Mouse (Mus musculus): ENCODE measurements around the gene Wwc2.

Wwc2 gene

GRCm38 (mm10) chr8:47939217-47939616, 51.5 kb downstream of the Wwc2 start:
- no peak for DNase-seq

- no peak for DNase-seq
These were observed 54.3 kb downstream of the Wwc2 start for GRCm38 (mm10) chr8:47936386-47936785.

DNA sequence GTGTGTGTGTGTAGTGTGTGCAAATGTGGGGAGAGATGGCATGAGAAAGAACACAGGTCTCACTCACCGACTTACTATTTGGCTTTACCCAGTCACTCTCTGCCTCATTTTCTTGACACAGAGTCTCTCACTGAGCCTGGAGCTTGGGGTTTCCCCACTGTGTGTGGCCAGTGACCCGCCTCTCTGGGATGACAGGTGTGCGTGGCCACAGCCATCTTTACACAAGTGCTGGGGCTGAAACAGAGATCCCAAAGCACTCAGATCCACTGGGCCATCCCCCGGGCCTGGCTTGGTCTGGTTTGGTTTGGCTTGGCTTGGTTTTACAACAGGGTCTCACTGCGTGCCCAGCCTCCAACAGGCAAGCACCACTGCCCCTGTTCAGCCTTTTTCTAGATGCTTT, 55.3 kb downstream of the Wwc2 start:
- no peak for DNase-seq

- no peak for DNase-seq
These were observed 57.6 kb downstream of the Wwc2 start for GRCm38 (mm10) chr8:47933087-47933486.

- peak; percentile 27 to 52 for DNase-seq
These were observed 58.5 kb downstream of the Wwc2 start for GRCm38 (mm10) chr8:47932028-47932790.

DNA sequence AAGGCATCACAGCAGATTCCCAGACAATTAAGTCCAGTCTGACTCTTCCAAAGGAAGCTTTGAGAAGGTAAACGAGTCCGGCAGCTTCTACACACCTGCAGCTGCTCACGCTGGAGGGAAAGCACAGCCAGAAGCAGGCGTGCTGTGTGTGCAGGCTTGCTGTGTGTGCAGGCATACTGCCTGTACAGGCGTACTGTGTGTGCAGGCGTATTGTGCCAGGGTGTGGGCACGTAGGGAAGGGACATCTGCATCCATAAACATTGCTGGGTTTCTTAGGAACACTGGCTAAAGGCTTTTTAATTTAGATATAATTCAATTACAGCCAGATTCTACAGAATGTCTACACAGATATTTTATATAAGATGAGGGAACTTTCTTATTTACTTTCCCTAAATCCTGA, 59.4 kb downstream of the Wwc2 start:
- no peak for DNase-seq

GRCm38 (mm10) chr8:47929615-47930014, 61.1 kb downstream of the Wwc2 start:
- no peak for DNase-seq

GRCm38 (mm10) chr8:47928604-47929185, 62.0 kb downstream of the Wwc2 start:
- DNase-seq, result no peak

GRCm38 (mm10) chr8:47924921-47925320, 65.8 kb downstream of the Wwc2 start:
- peak; percentile 55 to 64 for DNase-seq

DNA sequence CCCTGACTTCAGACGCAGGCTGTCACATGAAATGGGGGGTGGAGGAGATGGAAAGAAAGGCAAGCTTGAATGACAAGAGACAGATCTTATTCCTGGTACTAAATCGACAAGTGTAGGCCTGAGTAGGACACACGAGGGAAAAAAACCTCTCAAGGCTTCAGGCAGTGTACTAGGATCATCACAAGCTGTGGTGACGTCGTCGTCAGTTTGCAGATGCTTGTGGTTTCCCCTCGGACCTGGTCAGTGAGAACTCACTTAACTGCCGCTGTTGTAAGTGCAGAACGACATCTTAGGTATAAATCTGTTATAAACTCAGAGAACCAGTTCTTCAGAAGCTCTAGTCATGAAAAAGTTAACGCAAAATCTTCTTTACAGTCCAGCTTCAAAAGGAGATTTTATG, 67.9 kb downstream of the Wwc2 start:
- no peak for DNase-seq

DNA sequence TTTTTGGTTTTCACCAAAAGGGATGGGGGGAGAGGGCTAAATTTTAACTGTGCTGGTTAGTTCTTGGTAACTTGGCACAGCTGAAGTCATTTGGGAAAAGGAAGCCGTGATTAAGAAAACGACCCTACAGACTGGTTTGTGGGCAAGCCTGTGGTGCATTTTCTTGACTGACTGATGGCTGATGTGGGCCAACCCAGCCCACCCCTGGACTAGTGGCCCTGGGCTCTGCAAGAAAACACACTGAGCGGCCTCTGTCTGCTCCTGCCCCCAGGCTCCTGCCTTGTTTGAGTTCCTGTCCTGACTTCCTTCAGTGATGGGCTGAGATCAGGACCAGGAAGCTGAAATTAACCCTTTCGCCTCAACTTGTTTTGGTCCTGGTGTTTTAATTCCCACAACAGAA, 68.7 kb downstream of the Wwc2 start:
- DNase-seq, result no peak

- no peak for DNase-seq
These were observed 70.1 kb downstream of the Wwc2 start for GRCm38 (mm10) chr8:47920575-47921144.

GRCm38 (mm10) chr8:47917060-47918035, 73.4 kb downstream of the Wwc2 start:
- peak; percentile 40 to 49 for DNase-seq

DNA sequence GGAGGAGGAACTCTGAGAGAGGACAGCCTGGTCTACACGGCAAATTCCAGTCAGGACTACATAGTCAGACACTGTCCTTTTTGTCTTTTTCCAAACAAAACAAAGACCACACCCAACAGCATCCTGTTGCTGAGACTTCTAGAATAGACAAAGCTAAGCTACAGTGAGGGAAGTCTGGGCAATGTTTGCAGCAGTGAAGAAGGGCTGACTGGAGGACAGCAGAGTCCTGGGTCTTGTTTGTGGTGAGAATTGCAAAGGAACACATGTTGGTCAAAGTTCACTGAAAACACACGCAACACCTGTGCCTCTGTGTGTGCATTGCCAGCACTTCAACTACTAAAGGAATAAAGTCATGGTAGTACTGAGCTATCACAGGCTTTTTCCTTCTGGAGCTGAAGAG, 75.2 kb downstream of the Wwc2 start:
- no peak for DNase-seq

GRCm38 (mm10) chr8:47914946-47915345, 75.8 kb downstream of the Wwc2 start:
- DNase-seq, result no peak

GRCm38 (mm10) chr8:47914161-47914560, 76.6 kb downstream of the Wwc2 start:
- DNase-seq, result no peak

- no peak for DNase-seq
These were observed 77.1 kb downstream of the Wwc2 start for GRCm38 (mm10) chr8:47913621-47914020.

GRCm38 (mm10) chr8:47909681-47910080, 81.0 kb downstream of the Wwc2 start:
- DNase-seq, result no peak

GRCm38 (mm10) chr8:47907056-47907455, 83.7 kb downstream of the Wwc2 start:
- no peak for DNase-seq

DNA sequence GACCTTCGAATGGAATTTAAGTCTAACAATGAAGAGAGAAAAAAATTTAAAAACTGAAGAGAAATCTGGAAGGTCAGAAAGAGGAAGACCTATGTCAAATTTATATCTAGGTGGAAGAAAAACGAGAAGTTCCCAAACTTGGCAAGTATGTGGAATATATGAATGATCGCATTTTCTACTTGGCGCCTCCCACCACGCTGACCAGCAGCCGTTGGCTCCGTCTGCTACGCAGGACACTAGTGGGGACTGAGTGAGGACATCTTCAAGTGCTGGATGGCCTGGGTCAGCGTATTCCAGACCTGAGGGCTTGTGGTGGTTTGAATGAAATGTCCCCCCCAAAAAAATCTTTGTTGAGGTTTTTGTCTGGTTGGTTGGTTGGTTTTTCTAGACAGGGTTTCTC, 84.6 kb downstream of the Wwc2 start:
- DNase-seq, result no peak

DNA sequence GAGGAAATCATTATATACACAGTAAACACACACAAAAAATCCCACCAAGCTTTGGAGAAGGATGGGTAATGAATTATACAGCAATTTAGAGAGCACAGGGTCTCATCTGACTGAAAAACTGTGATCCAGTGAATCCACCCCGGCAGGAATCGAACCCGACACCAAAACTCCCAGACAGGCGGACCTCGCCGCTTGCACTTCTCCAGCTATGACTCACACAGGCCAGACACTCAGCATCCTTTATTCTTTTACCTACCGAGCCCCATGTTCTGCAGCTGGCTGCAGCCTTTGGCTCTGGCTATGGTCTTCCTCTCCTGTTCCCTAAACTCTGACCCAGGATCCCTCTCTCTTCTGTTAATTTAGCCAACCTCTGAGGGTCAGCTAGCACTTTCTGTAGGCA, 85.5 kb downstream of the Wwc2 start:
- no peak for DNase-seq

DNA sequence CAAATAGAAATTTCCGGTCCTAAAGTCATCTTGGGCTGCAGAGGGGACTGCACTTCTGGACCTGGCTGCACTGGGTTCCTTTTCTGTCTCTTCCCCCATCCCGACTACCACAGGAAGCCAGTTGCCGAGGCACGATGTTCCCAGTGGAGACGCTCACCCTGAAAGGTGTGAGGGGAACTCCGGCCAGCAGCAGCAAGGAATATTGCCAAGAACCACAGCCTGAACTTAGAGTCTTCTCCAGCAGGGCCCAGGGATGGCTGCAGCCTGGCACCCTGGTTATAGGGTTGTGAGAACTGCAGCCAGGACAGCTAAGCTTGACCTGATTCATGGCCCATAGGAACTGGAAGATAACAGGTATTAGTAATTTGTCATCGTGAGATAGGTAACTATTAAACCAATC, 86.7 kb downstream of the Wwc2 start:
- no peak for DNase-seq

- peak in 1 of 2 experiments; percentile 43 for DNase-seq
These were observed 88.0 kb downstream of the Wwc2 start for GRCm38 (mm10) chr8:47902704-47903103.
